Mouse (Mus musculus): Measurements from ENCODE around the gene Agtr1a.

DNA sequence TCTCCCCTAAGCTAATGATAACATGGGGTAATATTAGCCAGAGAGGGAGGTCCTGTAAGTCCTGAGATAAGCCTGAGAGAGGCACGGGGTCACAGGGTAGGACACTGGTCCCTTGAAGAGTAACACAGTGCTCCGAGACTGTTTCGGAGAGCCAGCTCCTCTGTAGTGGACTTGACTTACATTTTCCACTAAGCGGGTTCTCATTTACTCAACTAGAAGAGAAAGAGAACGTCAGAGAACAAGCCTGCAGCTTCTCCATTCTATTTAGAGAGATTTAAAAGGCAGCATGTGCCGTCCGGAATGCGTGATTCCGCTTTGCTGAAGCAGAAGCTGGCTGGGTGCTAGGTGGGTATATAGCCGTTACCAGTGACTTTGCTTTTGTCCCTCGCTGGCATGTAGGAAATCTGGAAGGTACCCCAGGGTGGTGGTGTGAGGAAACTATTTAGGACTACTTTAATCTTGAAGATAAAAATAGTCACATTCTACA is 9.2 kb downstream of the Agtr1a start:
- no peak for TF ChIP-seq CTCF (IDR thresholded peaks at IDR 0.05; ENCODE audit: borderline replicate concordance, insufficient read depth, low read length)
- TF ChIP-seq POLR2A (IDR thresholded peaks at IDR 0.05; ENCODE audit: low read depth, low read length): no peak

Data from embryonic fibroblast, embryonic 13.5 days (primary cell).